Mouse (Mus musculus) lung, embryonic 14.5 days (tissue): ENCODE data around the gene Tubal3. TPM values are rescaled to one million over a fixed set of nuclear protein-coding genes. Genes with fewer than 3 reads are reported as not detected.

Experiments
- ATAC-seq: fragments of 200-750 bp; cut with Nextera tagmentation; 2 replicates; pipeline ENCODE4 v1.8.0; 2017; ENCODE audit warnings: mild to moderate bottlenecking, moderate TSS enrichment, moderate library complexity; ENCODE audit not compliant: insufficient read depth
- DNase-seq: peaks from one replicate; pipeline ENCODE4 v3.0.0-alpha.2; 2015
- H3K27ac ChIP-seq: fragments of 300-500 bp; sonication (generic); 2 replicates; pipeline ENCODE4 v1.5.1; 2014; ENCODE audit warnings: low read depth, mild to moderate bottlenecking, moderate library complexity
- H3K27me3 ChIP-seq: fragments of 300-500 bp; sonication (generic); 2 replicates; pipeline ENCODE4 v1.6.1; 2014; ENCODE audit warnings: low read length, control low read depth; ENCODE audit not compliant: insufficient read depth
- H3K36me3 ChIP-seq: fragments of 300-500 bp; sonication (generic); 2 replicates; pipeline ENCODE4 v1.6.1; 2014; ENCODE audit warnings: control low read depth; ENCODE audit not compliant: insufficient read depth
- H3K4me1 ChIP-seq: fragments of 300-500 bp; sonication (generic); 2 replicates; pipeline ENCODE4 v1.6.1; 2014; ENCODE audit warnings: antibody characterized with exemption, control low read depth; ENCODE audit not compliant: insufficient read depth
- H3K4me2 ChIP-seq: fragments of 300-500 bp; sonication (generic); 2 replicates; pipeline ENCODE4 v1.6.1; 2014; ENCODE audit warnings: mild to moderate bottlenecking
- H3K4me3 ChIP-seq: fragments of 300-500 bp; sonication (generic); 2 replicates; pipeline ENCODE4 v1.5.1; 2014; ENCODE audit warnings: low read depth, low read length
- H3K9ac ChIP-seq: fragments of 300-500 bp; sonication (generic); 2 replicates; pipeline ENCODE4 v1.6.1; 2014
- H3K9me3 ChIP-seq: fragments of 300-500 bp; sonication (generic); 2 replicates; pipeline ENCODE4 v1.6.1; 2016; ENCODE audit warnings: low read depth, low read length, control low read depth
- CTCF ChIP-seq: IDR thresholded peaks from 2 replicates; pipeline ENCODE4 v1.5.1; 2016; ENCODE audit warnings: antibody characterized with exemption, low read depth
- WGBS: fragments of 180-500 bp; shearing (Covaris S2); extraction: QIAGEN DNeasy Blood & Tissue Kit; methylation state at CpG from one replicate; pipeline ENCODE4 v1.1.7; 2014; 5-methylcytosine and 5-hydroxymethylcytosine counted together
- microRNA-seq: library from miRNA; unstranded; fragments of <30 nt; microRNA quantifications from one replicate; pipeline ENCODE4, GENCODE M21; 2016; ENCODE audit warnings: borderline number of aligned reads
- polyA plus RNA-seq: library from polyadenylated mRNA; unstranded; fragments of >200 nt; fragmentation: Nextera tagmentation; extraction: Ambion mirVana; gene quantifications from 2 replicates; pipeline ENCODE4 v1.2.1, GENCODE M21; 2014

The Tubal3 gene
- polyA plus RNA-seq, 1 experiment from 2014 or later, result not detected

- Histone ChIP-seq H3K27ac (no peak overlapping the region), H3K4me2 (no peak overlapping the region), H3K9ac (no peak overlapping the region), H3K4me3 (no peak overlapping the region), H3K27me3 (no peaks in the 10 kb centered on the region), H3K36me3 (no peaks in the 10 kb centered on the region), H3K4me1 (no peaks in the 10 kb centered on the region), H3K9me3 (no peaks in the 10 kb centered on the region; the same call in 1 of the 2 replicates)
- WGBS, result 77% methylated on average over 6 of the region's 6 CpGs
- no peak for DNase-seq
- ATAC-seq, result no peak
- TF ChIP-seq CTCF, result no peak
Measured at GRCm38 (mm10) chr13:3951198-3951914, 33.3 kb downstream of the Tubal3 start.

GRCm38 (mm10) chr13:3968849-3969248, 50.8 kb downstream of the Tubal3 start:
- no peak for TF ChIP-seq CTCF
- H3K27me3 ChIP-seq, result no peaks in the 10 kb centered on the region
- no peaks in the 10 kb centered on the region for H3K4me1 ChIP-seq
- WGBS, result 76% methylated on average over 4 of the region's 4 CpGs
- H3K4me2 ChIP-seq, result no peak overlapping the region
- H3K9me3 ChIP-seq, result no peaks in the 10 kb centered on the region
- no peak overlapping the region for H3K27ac ChIP-seq
- no peak overlapping the region for H3K9ac ChIP-seq
- ATAC-seq, result no peak
- no peak for DNase-seq
- H3K36me3 ChIP-seq, result no peaks in the 10 kb centered on the region
- H3K4me3 ChIP-seq, result no peak overlapping the region

Small RNA genes lying within 50 kb of the gene (microRNA-seq; reads per million reads assigned to microRNA genes)
- gene Gm22460, result not detected

Other genes with a start within 250 kb of the Tubal3 start
- 0.18 TPM in 1 of 2 replicates, not detected in the other for gene Calml3, start 114.0 kb upstream of the Tubal3 start, polyA plus RNA-seq
- not detected in 2 replicates for gene Calm4, start 80.5 kb upstream of the Tubal3 start, polyA plus RNA-seq
- gene Calm5, start 64.1 kb upstream of the Tubal3 start, polyA plus RNA-seq, result not detected in 2 replicates
- 71.4 and 74.5 TPM in 2 replicates for gene Net1, start 54 bp upstream of the Tubal3 start, polyA plus RNA-seq
- not detected in 2 replicates for gene Ucn3, start 27.1 kb downstream of the Tubal3 start, polyA plus RNA-seq
- 0.70 and 0.92 TPM in 2 replicates for gene Akr1c14, start 130.7 kb downstream of the Tubal3 start, polyA plus RNA-seq
- gene Akr1c18, start 232.4 kb downstream of the Tubal3 start, polyA plus RNA-seq, result 0.22 and 0.57 TPM in 2 replicates